Mouse (Mus musculus): ENCODE data around the gene Stx2. TPM values are rescaled to one million over a fixed set of nuclear protein-coding genes. Genes with fewer than 3 reads are reported as not detected.
A peak's percentile ranks its signal among the peaks of the same experiment; 100 is the strongest.

Gene Stx2
- polyA plus RNA-seq (2016; fragmentation: Nextera tagmentation; extraction: Ambion mirVana): 22.2 and 24.9 TPM in 2 replicates

DNA sequence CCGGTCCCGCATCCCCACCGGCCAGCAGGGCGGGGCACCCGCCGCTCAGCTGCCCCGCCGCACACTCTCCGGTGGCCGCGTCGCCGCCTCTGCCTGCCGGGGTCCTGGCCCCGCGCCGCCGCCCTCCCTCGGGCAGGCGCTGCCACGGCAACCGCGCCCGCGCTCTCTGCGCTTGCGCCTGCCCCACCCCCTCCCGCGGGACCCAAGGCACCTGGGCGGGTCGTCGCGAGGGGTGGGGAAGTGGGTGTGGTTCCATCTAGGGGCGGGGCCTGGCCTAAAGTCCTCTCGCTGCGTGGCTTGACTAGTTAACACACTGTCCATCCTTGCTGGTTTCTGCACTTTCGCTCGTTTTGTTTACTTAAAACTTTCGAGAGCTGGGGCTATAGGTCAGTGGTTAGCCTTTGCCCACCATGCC is at the start of gene Stx2:
Stx2 (minus strand) TSS at position 163 of the 415 bp plus-strand sequence.
- Histone ChIP-seq H3K4me3 (peak within 1 kb of the TSS; percentile 87), H3K4me1 (peaks cover 40% of the 10 kb centered on the region), H3K27ac (replicated peaks) (peak within 1 kb of the TSS; percentile 91), H3K27me3 (replicated peaks; ENCODE audit: low read depth, poor library complexity, severe bottlenecking) (0 out of 2 replicates have a peak, but pooled peaks cover 5% of the 10 kb centered on the region), H3K9me3 (no peaks in the 10 kb centered on the region), H3K36me3 (replicated peaks) (peaks cover 9% of the 10 kb centered on the region)
- under 1% methylated on average over 39 of the region's 39 CpGs for WGBS
- peak; percentile 94 for DNase-seq (ENCODE audit: low spot score)

DNA sequence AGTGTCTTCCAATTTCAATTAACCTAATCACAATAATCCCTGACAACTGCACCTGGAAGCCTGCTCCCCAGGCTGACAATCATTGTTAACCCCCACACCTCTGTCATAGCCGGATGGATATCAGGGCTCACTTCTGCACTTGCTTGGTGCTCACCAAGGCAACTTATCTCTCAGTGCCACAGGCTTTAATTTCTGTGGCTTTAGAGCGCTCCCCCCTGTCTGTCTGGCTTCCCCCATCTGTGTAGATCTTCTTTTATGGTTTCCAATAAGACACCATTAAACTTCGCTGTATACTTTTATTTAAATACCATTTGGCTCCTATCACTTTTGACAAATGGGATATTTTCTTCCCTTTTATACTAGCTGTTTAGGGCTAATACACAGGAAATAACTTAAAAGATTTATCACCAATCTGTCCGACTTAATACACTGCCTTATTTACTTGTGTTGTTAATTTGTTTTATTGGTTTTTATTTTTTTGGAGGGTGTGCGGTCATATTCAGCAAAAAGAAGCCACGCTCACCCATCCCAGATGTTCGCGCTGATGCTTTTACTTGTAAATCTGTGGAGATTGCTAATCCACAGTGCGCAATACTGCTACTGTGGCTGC is 46.4 kb upstream of the Stx2 start:
- no peak overlapping the region for H3K27ac ChIP-seq (replicated peaks)

DNA sequence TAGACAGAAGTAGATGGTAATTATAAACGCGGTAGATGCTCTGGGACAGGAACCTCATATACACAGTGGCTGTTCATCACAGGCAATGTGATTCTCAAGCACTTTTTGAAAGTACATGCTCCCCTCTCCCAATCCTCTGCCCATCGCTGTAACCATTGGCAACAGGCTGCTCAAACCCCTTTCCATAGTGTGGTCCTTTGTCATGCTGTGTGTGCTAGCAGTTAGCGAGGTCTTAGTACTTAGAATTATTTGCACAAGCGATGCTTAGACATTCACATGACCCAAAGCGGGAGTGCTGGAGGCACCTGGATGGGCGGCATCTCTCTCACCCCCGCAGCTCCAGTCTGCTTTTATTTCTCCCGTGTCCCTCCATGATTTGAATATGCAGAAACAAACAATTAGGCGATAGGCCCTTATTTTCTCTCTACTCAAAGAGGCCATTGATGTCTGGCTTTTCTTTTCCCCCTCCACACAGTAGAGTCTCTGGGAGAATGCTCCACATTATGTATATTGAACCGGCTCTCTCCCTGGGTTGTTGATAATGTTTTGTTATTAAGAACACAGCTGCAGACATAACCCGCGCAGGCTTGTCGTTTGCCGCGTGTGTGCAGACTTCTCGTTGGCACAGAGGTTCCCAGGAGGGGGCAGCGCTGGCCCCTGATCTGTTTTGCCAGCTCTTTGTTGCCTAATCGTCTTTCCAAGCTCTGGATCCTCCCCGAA is 44.4 kb upstream of the Stx2 start:
- Histone ChIP-seq H3K27ac (replicated peaks) (peak overlapping the region; percentile 48), H3K4me3 (0 out of 2 replicates have a peak overlapping the region, but pooled peaks have one; percentile 13), H3K9me3 (no peaks in the 10 kb centered on the region), H3K4me1 (peaks cover 9% of the 10 kb centered on the region), H3K36me3 (replicated peaks) (no peaks in the 10 kb centered on the region), H3K27me3 (replicated peaks; ENCODE audit: low read depth, poor library complexity, severe bottlenecking) (no peaks in the 10 kb centered on the region)
- peak; percentile 26 for DNase-seq (ENCODE audit: low spot score)
- 34% methylated on average over 20 of the region's 20 CpGs for WGBS

More for the DNA sequence above, 46.4 kb upstream of the Stx2 start:
- no peak for DNase-seq (ENCODE audit: low spot score)
- 88% methylated on average over 9 of the region's 9 CpGs for WGBS
- no peak overlapping the region for H3K4me3 ChIP-seq
- H3K36me3 ChIP-seq (replicated peaks): no peaks in the 10 kb centered on the region
- H3K9me3 ChIP-seq: no peaks in the 10 kb centered on the region
- peaks cover 5% of the 10 kb centered on the region; the same call in 1 of the 2 replicates for H3K4me1 ChIP-seq
- H3K27me3 ChIP-seq (replicated peaks; ENCODE audit: low read depth, poor library complexity, severe bottlenecking): no peaks in the 10 kb centered on the region

DNA sequence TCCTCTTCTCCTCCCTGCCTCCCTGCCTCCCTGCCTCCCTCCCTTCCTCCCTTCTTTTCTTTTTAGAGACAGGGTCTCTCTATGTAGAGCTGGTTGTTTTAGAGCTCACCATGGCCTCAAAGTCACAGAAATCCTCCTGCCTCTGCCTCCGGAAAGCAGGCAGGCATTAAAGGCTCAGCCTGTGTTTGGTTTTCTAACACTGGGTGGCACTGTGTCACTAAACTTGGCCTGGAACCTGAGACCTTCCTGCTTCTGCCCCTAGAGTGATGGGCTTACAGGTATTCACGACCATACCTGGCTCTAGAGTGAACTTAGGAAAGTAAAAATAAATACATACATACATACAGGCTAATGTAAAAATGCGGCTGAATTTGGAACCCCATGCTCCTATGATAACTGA is 43.5 kb upstream of the Stx2 start:
- Histone ChIP-seq H3K4me3 (no peak overlapping the region), H3K27ac (replicated peaks) (no peak overlapping the region)
- 86% methylated on average over 3 of the region's 3 CpGs for WGBS

DNA sequence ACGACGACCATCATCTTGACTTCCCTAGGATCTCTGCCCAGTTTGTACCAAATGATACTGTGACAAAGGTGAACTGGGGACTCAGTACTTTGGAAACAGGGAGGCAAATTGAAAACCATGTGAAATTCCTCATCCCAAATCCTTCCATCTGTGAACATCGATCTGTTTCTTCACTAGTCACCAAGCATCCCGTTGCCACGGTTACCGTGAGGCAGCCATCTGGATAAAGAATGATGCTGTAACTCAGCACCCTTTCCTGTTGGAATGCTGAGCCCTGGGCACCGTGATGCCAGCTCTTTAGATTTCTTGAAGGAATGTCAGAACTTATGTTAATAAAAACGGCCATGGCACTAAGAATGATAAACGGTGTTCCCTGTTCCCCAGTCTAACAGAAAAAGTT is 41.0 kb upstream of the Stx2 start:
- Histone ChIP-seq H3K4me1 (peaks cover 17% of the 10 kb centered on the region), H3K27ac (replicated peaks) (no peak overlapping the region), H3K4me3 (no peak overlapping the region), H3K36me3 (replicated peaks) (no peaks in the 10 kb centered on the region), H3K27me3 (replicated peaks; ENCODE audit: low read depth, poor library complexity, severe bottlenecking) (no peaks in the 10 kb centered on the region), H3K9me3 (no peaks in the 10 kb centered on the region)
- DNase-seq (ENCODE audit: low spot score): peak; percentile 52
- WGBS: 79% methylated on average over 9 of the region's 9 CpGs

More for the DNA sequence above, 43.5 kb upstream of the Stx2 start:
- H3K9me3 ChIP-seq: no peaks in the 10 kb centered on the region
- no peaks in the 10 kb centered on the region for H3K36me3 ChIP-seq (replicated peaks)
- peaks cover 9% of the 10 kb centered on the region for H3K4me1 ChIP-seq
- no peak for DNase-seq (ENCODE audit: low spot score)
- H3K27me3 ChIP-seq (replicated peaks; ENCODE audit: low read depth, poor library complexity, severe bottlenecking): no peaks in the 10 kb centered on the region

DNA sequence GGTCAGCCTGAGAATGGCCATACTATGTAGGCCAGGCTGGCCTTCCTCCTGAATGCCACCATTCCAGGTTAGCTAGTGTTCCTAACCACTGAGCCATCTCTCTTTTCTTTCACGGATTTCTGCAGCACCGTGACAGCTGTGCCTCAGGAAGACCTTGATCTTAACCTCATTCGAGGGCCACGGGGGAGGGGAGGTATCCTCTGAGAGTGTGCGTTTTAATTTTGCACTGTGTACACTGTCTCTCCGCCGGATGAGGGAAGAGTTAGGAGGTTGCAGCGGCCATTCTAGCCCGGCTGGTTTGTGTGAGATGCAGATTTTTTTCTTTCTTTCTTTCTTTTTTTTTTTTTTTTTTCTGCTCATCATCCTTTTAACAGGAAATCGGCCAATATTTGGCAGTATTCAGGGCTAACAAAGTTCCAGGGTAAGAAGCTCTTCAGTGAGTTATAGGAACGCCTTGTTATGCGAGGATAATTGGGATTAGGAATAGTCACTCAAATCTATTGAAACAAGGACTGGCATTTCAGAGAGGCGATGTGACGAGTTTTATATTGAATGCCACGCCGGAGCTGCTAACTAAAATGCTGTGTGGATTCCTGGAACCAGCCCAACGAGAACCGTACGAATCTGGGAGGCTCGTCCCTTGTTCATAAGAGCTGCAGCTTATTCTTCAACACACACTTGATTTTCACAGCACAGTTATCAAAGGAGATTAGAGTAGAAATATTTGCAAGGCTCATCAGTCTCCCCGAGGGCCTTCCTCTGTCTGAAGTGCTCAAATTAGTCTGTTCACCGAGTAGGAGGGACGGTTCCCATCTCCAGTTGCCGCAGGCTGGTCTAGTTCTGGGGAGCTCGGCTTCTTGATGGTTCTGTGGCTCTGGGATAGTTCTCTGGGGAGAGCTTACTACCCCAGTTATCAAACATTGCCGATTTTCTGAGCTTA is 37.5 kb upstream of the Stx2 start:
- Histone ChIP-seq H3K4me1 (peaks cover 12% of the 10 kb centered on the region; the same call in 1 of the 2 replicates), H3K27ac (replicated peaks) (no peak overlapping the region), H3K4me3 (no peak overlapping the region), H3K27me3 (replicated peaks; ENCODE audit: low read depth, poor library complexity, severe bottlenecking) (no peaks in the 10 kb centered on the region), H3K9me3 (no peaks in the 10 kb centered on the region), H3K36me3 (replicated peaks) (no peaks in the 10 kb centered on the region)
- WGBS: 69% methylated on average over 26 of the region's 26 CpGs
- no peak for DNase-seq (ENCODE audit: low spot score)

DNA sequence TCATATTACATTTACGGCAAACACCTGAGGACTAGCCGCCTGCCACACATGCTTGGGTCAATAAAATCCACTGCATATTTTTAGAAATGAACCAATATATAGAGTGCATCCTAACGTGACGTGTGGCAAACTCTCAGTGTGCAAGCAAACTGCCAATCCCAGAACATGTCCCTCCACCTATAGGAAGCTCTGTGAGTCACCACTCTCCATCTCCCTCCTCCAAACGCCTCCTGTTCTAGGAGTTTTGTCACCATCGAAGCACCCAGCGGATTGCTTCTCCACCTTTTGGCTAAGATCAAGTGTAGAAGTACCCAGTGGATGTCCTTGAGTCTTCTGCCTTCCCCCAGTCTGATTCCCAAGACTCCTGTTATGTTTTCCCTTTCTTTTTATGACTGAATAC is 29.4 kb upstream of the Stx2 start:
- H3K27ac ChIP-seq (replicated peaks): no peak overlapping the region
- WGBS: 80% methylated on average over 7 of the region's 7 CpGs
- H3K4me3 ChIP-seq: no peak overlapping the region
- H3K9me3 ChIP-seq: peaks cover 2% of the 10 kb centered on the region; the same call in 1 of the 2 replicates
- DNase-seq (ENCODE audit: low spot score): no peak
- no peaks in the 10 kb centered on the region for H3K36me3 ChIP-seq (replicated peaks)
- H3K27me3 ChIP-seq (replicated peaks; ENCODE audit: low read depth, poor library complexity, severe bottlenecking): no peaks in the 10 kb centered on the region
- no peaks in the 10 kb centered on the region for H3K4me1 ChIP-seq

DNA sequence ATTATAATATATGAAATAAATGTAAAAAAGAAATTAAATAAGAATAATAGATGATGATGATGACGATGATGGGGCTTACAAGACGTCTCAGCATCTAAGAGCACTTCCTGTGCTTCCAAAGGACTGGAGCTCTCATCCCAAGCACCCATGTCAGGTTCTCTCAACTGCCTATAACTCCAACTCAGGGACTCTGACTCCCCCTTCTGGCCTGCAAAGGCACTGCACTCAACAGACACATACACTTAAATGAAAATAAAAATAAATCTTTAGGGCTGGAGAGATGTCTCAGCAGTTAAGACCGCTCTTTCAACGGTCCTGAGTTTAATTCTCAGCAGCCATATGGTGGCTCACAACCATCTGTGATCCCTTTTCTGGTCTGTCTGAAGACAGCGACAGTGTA is 28.3 kb upstream of the Stx2 start:
- Histone ChIP-seq H3K4me3 (no peak overlapping the region), H3K9me3 (peaks cover 2% of the 10 kb centered on the region; the same call in 1 of the 2 replicates), H3K4me1 (no peaks in the 10 kb centered on the region), H3K27me3 (replicated peaks; ENCODE audit: low read depth, poor library complexity, severe bottlenecking) (no peaks in the 10 kb centered on the region), H3K36me3 (replicated peaks) (no peaks in the 10 kb centered on the region), H3K27ac (replicated peaks) (no peak overlapping the region)
- WGBS: 91% methylated on average over 5 of the region's 5 CpGs
- no peak for DNase-seq (ENCODE audit: low spot score)

DNA sequence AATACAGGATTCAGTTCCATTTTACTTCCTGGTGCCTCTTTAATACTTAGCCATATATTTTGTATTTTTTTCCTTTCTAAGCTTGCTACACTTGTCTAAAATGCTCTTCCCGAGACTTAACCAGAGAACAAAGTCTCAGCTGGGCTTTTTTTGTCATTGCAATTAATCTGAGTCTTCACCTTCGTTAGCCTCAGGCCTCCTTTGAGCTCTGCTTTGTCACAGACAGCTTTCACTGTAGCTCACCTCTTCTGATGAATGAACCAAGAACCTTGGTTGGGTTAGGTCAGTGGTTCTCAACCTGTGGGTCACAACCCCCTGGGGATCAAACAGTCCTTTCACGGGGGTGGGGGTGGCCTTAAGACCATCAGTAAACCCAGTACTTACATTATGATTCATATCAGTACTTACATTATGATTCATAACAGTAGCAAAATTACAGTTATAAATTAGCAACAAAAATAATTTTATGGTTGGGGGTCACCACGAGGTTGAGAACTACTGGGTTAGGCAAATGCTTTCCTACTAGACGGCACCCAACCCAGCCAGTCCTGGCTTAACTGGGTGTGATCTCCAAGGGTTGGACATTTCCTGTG is 20.9 kb upstream of the Stx2 start:
- Histone ChIP-seq H3K36me3 (replicated peaks) (peaks cover 35% of the 10 kb centered on the region), H3K4me3 (no peak overlapping the region), H3K9me3 (peaks cover under 1% of the 10 kb centered on the region; the same call in 1 of the 2 replicates), H3K4me1 (no peaks in the 10 kb centered on the region), H3K27me3 (replicated peaks; ENCODE audit: low read depth, poor library complexity, severe bottlenecking) (no peaks in the 10 kb centered on the region), H3K27ac (replicated peaks) (no peak overlapping the region)
- 75% methylated on average over 5 of the region's 5 CpGs for WGBS
- DNase-seq (ENCODE audit: low spot score): no peak

DNA sequence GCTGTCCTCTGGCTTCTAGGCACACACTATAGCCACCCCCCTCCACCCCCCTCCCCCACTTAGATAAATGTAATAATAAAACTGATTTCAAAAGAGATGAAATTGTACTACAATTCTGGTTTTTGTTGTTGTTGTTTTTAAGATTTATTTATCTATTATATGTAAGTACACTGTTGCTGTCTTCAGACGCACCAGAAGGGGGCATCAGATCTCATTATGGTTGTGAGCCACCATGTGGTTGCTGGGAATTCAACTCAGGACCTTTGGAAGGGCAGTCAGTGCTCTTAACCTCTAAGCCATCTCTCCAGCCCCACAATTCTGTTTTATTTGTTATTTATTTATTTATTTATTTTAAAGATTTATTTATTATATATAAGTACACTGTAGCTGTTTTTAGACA is 18.3 kb upstream of the Stx2 start:
- Histone ChIP-seq H3K4me1 (peaks cover 7% of the 10 kb centered on the region), H3K36me3 (replicated peaks) (peaks cover 58% of the 10 kb centered on the region), H3K27ac (replicated peaks) (no peak overlapping the region), H3K4me3 (no peak overlapping the region), H3K9me3 (no peaks in the 10 kb centered on the region), H3K27me3 (replicated peaks; ENCODE audit: low read depth, poor library complexity, severe bottlenecking) (no peaks in the 10 kb centered on the region)
- WGBS: 82% methylated on average over 1 of the region's 1 CpGs
- DNase-seq (ENCODE audit: low spot score): no peak

DNA sequence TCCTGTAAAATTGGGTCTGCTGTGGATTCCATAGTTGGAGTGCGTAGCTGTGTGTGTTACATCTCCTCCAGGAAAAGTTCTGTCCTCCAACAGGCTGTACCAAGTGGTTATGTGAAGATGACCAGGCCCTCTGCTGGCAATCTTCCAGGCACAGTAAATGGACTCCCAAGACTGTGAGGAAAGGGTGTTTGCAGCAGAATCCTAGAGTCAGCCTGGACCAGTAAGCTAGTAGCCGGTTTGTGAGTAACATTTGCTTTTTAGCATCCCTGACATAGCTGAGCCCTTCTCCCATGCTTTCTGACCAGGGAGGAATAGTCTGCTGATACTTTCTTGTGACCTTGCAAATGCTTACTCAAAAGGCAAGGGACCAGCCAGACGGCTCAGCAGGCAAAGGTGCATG is 17.8 kb upstream of the Stx2 start:
- no peak overlapping the region for H3K4me3 ChIP-seq
- no peak overlapping the region for H3K27ac ChIP-seq (replicated peaks)
- no peaks in the 10 kb centered on the region for H3K9me3 ChIP-seq
- WGBS: 88% methylated on average over 3 of the region's 3 CpGs
- DNase-seq (ENCODE audit: low spot score): no peak
- H3K27me3 ChIP-seq (replicated peaks; ENCODE audit: low read depth, poor library complexity, severe bottlenecking): no peaks in the 10 kb centered on the region
- peaks cover 62% of the 10 kb centered on the region for H3K36me3 ChIP-seq (replicated peaks)
- peaks cover 8% of the 10 kb centered on the region for H3K4me1 ChIP-seq

DNA sequence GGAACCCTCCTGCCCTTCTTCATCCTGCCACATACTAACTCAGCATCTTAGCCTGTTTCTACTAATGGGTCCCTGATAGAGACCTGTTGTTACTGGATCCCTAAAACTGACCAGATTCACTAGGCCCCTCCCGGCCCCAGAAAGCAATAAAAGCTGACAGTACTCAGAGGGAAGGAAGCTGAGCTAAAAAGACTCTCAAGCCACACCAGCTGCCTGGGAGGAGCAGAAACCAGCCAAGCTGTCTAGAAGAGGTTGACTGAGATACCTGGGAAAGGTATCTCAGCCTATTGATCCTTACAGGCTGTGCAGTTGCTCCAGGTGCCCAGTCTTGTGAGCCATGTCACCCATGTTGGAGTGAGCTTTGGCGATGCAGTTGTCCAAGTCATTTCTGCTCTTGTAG is 17.4 kb upstream of the Stx2 start:
- Histone ChIP-seq H3K27ac (replicated peaks) (no peak overlapping the region), H3K36me3 (replicated peaks) (peaks cover 67% of the 10 kb centered on the region), H3K27me3 (replicated peaks; ENCODE audit: low read depth, poor library complexity, severe bottlenecking) (no peaks in the 10 kb centered on the region), H3K4me3 (no peak overlapping the region), H3K9me3 (no peaks in the 10 kb centered on the region), H3K4me1 (peaks cover 8% of the 10 kb centered on the region)
- DNase-seq (ENCODE audit: low spot score): no peak
- WGBS: 94% methylated on average over 2 of the region's 2 CpGs
